10 mouse cellular contexts compared by ENCODE assay signal in genomic region chr14:55780736-55781135, GRCm38 (mm10). TPM values are rescaled to one million over a fixed set of nuclear protein-coding genes. Genes with fewer than 3 reads are reported as not detected.
DNase-seq lines count a peak whose midpoint lies in the region; ATAC-seq lines count a peak whose summit lies in the region.
"Had no signal": no experiment of that assay in that cellular context is flagged by ENCODE, and none has a peak within 500 bp of the region (broad histone marks: within the 10 kb centered on the region; RNA-seq: fewer than 3 reads in every experiment).

No protein-coding gene starts in this region.

- no peaks in the 10 kb centered on the region for H3K36me3 ChIP-seq in hindbrain, embryonic 14.5 days (replicated peaks; ENCODE audit: control insufficient read depth, insufficient read depth)
- no peaks in the 10 kb centered on the region for H3K36me3 ChIP-seq in hindbrain, embryonic 12.5 days
- H3K36me3 ChIP-seq in neural tube, embryonic 12.5 days = no peaks in the 10 kb centered on the region
- no peaks in the 10 kb centered on the region for H3K36me3 ChIP-seq in neural tube, embryonic 13.5 days
- H3K36me3 ChIP-seq: intestine, embryonic 15.5 days; midbrain, embryonic 15.5 days had no signal

- peaks cover 45% of the 10 kb centered on the region for H3K27me3 ChIP-seq in hindbrain, embryonic 14.5 days (ENCODE audit: control insufficient read depth, insufficient read depth, low read length)
- H3K27me3 ChIP-seq in hindbrain, embryonic 12.5 days = peaks cover 49% of the 10 kb centered on the region
- peaks cover 46% of the 10 kb centered on the region for H3K27me3 ChIP-seq in neural tube, embryonic 12.5 days (replicated peaks)
- H3K27me3 ChIP-seq in neural tube, embryonic 13.5 days = peaks cover 44% of the 10 kb centered on the region

- peak; percentile 1 to 6 for DNase-seq in adrenal gland, postnatal 4 days (ENCODE audit: low spot score in 2 of 2)
- no peak for DNase-seq in adrenal gland, adult 2 months
- no peak for DNase-seq in hindbrain, embryonic 14.5 days (ENCODE audit: low spot score)
- no peak for DNase-seq in neural tube, embryonic 10.5 days (ENCODE audit: extremely low spot score, low spot score)
- DNase-seq in right cerebral cortex, postnatal 36 days (ENCODE audit: low spot score in 2 of 2) = no peak

- H3K4me2 ChIP-seq in hindbrain, embryonic 14.5 days (replicated peaks) = 0 out of 2 replicates have a peak overlapping the region, but pooled peaks have one; percentile 36
- no peak overlapping the region for H3K4me2 ChIP-seq in hindbrain, embryonic 12.5 days (replicated peaks)
- no peak overlapping the region for H3K4me2 ChIP-seq in neural tube, embryonic 12.5 days (replicated peaks)
- H3K4me2 ChIP-seq in neural tube, embryonic 13.5 days = no peak overlapping the region

- no peak overlapping the region for H3K4me3 ChIP-seq in hindbrain, embryonic 14.5 days (replicated peaks; ENCODE audit: low read length)
- H3K4me3 ChIP-seq in hindbrain, embryonic 12.5 days = no peak overlapping the region
- no peak overlapping the region for H3K4me3 ChIP-seq in neural tube, embryonic 12.5 days
- no peak overlapping the region for H3K4me3 ChIP-seq in neural tube, embryonic 13.5 days
- H3K4me3 ChIP-seq: intestine, embryonic 15.5 days had no signal

- WGBS in hindbrain, embryonic 14.5 days = 85% methylated on average over 11 of the region's 11 CpGs
- WGBS in hindbrain, embryonic 12.5 days = 83% methylated on average over 11 of the region's 11 CpGs
- WGBS in neural tube, embryonic 12.5 days = 86% methylated on average over 11 of the region's 11 CpGs
- whole genome bisulfite sequencing in neural tube, embryonic 13.5 days = 85% methylated on average over 11 of the region's 11 CpGs

- ATAC-seq in hindbrain, embryonic 14.5 days (ENCODE audit: low FRiP score) = 0 out of 2 replicates have a peak, but pooled peaks have one; percentile 4
- ATAC-seq in hindbrain, embryonic 12.5 days (ENCODE audit: low FRiP score) = no peak
- ATAC-seq in neural tube, embryonic 12.5 days (ENCODE audit: low FRiP score, low read depth) = 0 out of 2 replicates have a peak, but pooled peaks have one; percentile 6
- ATAC-seq in neural tube, embryonic 13.5 days (ENCODE audit: low read depth) = peak; percentile 38

- peaks cover 4% of the 10 kb centered on the region; the same call in 1 of the 2 replicates for H3K4me1 ChIP-seq in hindbrain, embryonic 14.5 days (replicated peaks; ENCODE audit: control insufficient read depth, insufficient read depth, low read length)
- H3K4me1 ChIP-seq in hindbrain, embryonic 12.5 days = peaks cover 12% of the 10 kb centered on the region
- H3K4me1 ChIP-seq in neural tube, embryonic 12.5 days = 0 out of 2 replicates have a peak, but pooled peaks cover 3% of the 10 kb centered on the region
- H3K4me1 ChIP-seq in neural tube, embryonic 13.5 days (replicated peaks) = peaks cover 15% of the 10 kb centered on the region

- H3K27ac ChIP-seq in hindbrain, embryonic 14.5 days = no peak overlapping the region
- H3K27ac ChIP-seq in hindbrain, embryonic 12.5 days = no peak overlapping the region
- no peak overlapping the region for H3K27ac ChIP-seq in neural tube, embryonic 12.5 days
- H3K27ac ChIP-seq in neural tube, embryonic 13.5 days (replicated peaks) = no peak overlapping the region
- H3K27ac ChIP-seq: intestine, embryonic 15.5 days; midbrain, embryonic 15.5 days had no signal

- H3K9me3 ChIP-seq in hindbrain, embryonic 14.5 days (ENCODE audit: control insufficient read depth, low read length) = no peaks in the 10 kb centered on the region
- no peaks in the 10 kb centered on the region for H3K9me3 ChIP-seq in hindbrain, embryonic 12.5 days (replicated peaks)
- H3K9me3 ChIP-seq in neural tube, embryonic 12.5 days = no peaks in the 10 kb centered on the region
- H3K9me3 ChIP-seq in neural tube, embryonic 13.5 days = no peaks in the 10 kb centered on the region
- H3K9me3 ChIP-seq: intestine, embryonic 15.5 days; midbrain, embryonic 15.5 days had no signal

- no peak overlapping the region for H3K9ac ChIP-seq in hindbrain, embryonic 14.5 days
- H3K9ac ChIP-seq in hindbrain, embryonic 12.5 days = no peak overlapping the region
- H3K9ac ChIP-seq in neural tube, embryonic 12.5 days = no peak overlapping the region
- H3K9ac ChIP-seq in neural tube, embryonic 13.5 days = no peak overlapping the region
- H3K9ac ChIP-seq: intestine, embryonic 15.5 days; midbrain, embryonic 15.5 days had no signal

RNA-seq across cellular contexts. Expression of gene Adcy4, which starts 3.2 kb away (rescaled TPM):
- 10 to 100 TPM; 10.4 to 10.9 TPM for total RNA-seq in adrenal gland, postnatal 4 days (2021)
- total RNA-seq in adrenal gland, adult 2 months (2021) = 10 to 100 TPM in 1 of 2 experiments, 1 to 10 TPM in 1; 9.8 to 12.5 TPM
- 17.1 and 21.0 TPM in 2 replicates for polyA plus RNA-seq in adrenal gland, adult 2 months (2012; rRNA removed)
- 5.0 and 5.8 TPM in 2 replicates for polyA plus RNA-seq in hindbrain, embryonic 14.5 days (2014; fragmentation: Nextera tagmentation; extraction: Ambion mirVana)
- polyA plus RNA-seq in hindbrain, embryonic 12.5 days (2016; fragmentation: Nextera tagmentation; extraction: Ambion mirVana) = 15.7 and 19.5 TPM in 2 replicates
- 9.2 and 10.1 TPM in 2 replicates for polyA plus RNA-seq in neural tube, embryonic 12.5 days (2016; fragmentation: Nextera tagmentation; extraction: Ambion mirVana)
- 4.4 and 5.7 TPM in 2 replicates for polyA plus RNA-seq in neural tube, embryonic 13.5 days (2015; fragmentation: Nextera tagmentation; extraction: Ambion mirVana)

RNA-seq across cellular contexts. Expression of gene Ripk3, which starts 7.9 kb away (rescaled TPM):
- total RNA-seq in adrenal gland, postnatal 4 days (2021) = 10 to 100 TPM in 1 of 2 experiments, 1 to 10 TPM in 1; 8.4 to 12.2 TPM
- total RNA-seq in adrenal gland, adult 2 months (2021) = 1 to 10 TPM; 3.3 to 3.7 TPM
- 6.2 and 6.4 TPM in 2 replicates for polyA plus RNA-seq in adrenal gland, adult 2 months (2012; rRNA removed)
- polyA plus RNA-seq in hindbrain, embryonic 14.5 days (2014; fragmentation: Nextera tagmentation; extraction: Ambion mirVana) = 1.8 and 2.9 TPM in 2 replicates
- polyA plus RNA-seq in hindbrain, embryonic 12.5 days (2016; fragmentation: Nextera tagmentation; extraction: Ambion mirVana) = 10.8 and 13.5 TPM in 2 replicates
- 7.9 and 8.7 TPM in 2 replicates for polyA plus RNA-seq in neural tube, embryonic 12.5 days (2016; fragmentation: Nextera tagmentation; extraction: Ambion mirVana)
- polyA plus RNA-seq in neural tube, embryonic 13.5 days (2015; fragmentation: Nextera tagmentation; extraction: Ambion mirVana) = 4.3 and 4.7 TPM in 2 replicates

RNA-seq across cellular contexts. Expression of gene Ltb4r1, which starts 15.0 kb away (rescaled TPM):
- 1 to 10 TPM; 1.3 to 2.9 TPM for total RNA-seq in adrenal gland, postnatal 4 days (2021)
- total RNA-seq in adrenal gland, adult 2 months (2021) = under 1 TPM in 1 of 2 experiments, not detected in 1; 0.76 TPM
- 1.4 and 1.7 TPM in 2 replicates for polyA plus RNA-seq in adrenal gland, adult 2 months (2012; rRNA removed)
- polyA plus RNA-seq in hindbrain, embryonic 14.5 days (2014; fragmentation: Nextera tagmentation; extraction: Ambion mirVana) = 0.20 TPM in 1 of 2 replicates, not detected in the other
- polyA plus RNA-seq in hindbrain, embryonic 12.5 days (2016; fragmentation: Nextera tagmentation; extraction: Ambion mirVana) = 0.72 TPM in 1 of 2 replicates, not detected in the other
- 0.23 and 0.37 TPM in 2 replicates for polyA plus RNA-seq in neural tube, embryonic 12.5 days (2016; fragmentation: Nextera tagmentation; extraction: Ambion mirVana)
- 0.21 and 0.28 TPM in 2 replicates for polyA plus RNA-seq in neural tube, embryonic 13.5 days (2015; fragmentation: Nextera tagmentation; extraction: Ambion mirVana)

RNA-seq across cellular contexts. Expression of gene Ltb4r2, which starts 19.5 kb away (rescaled TPM):
- under 1 TPM; 0.17 to 0.34 TPM for total RNA-seq in adrenal gland, postnatal 4 days (2021)
- under 1 TPM in 1 of 2 experiments, not detected in 1; 0.14 TPM for total RNA-seq in adrenal gland, adult 2 months (2021)
- polyA plus RNA-seq in adrenal gland, adult 2 months (2012; rRNA removed) = 0.39 TPM in 1 of 2 replicates, not detected in the other
- 0.36 and 0.70 TPM in 2 replicates for polyA plus RNA-seq in hindbrain, embryonic 14.5 days (2014; fragmentation: Nextera tagmentation; extraction: Ambion mirVana)
- polyA plus RNA-seq in hindbrain, embryonic 12.5 days (2016; fragmentation: Nextera tagmentation; extraction: Ambion mirVana) = 0.36 and 0.57 TPM in 2 replicates
- 0.37 and 0.52 TPM in 2 replicates for polyA plus RNA-seq in neural tube, embryonic 12.5 days (2016; fragmentation: Nextera tagmentation; extraction: Ambion mirVana)
- 0.29 and 0.33 TPM in 2 replicates for polyA plus RNA-seq in neural tube, embryonic 13.5 days (2015; fragmentation: Nextera tagmentation; extraction: Ambion mirVana)

RNA-seq across cellular contexts. Expression of gene Cideb, which starts 22.5 kb away (rescaled TPM):
- total RNA-seq in adrenal gland, postnatal 4 days (2021) = 10 to 100 TPM in 1 of 2 experiments, 1 to 10 TPM in 1; 4.6 to 12.0 TPM
- 1 to 10 TPM; 1.2 to 1.7 TPM for total RNA-seq in adrenal gland, adult 2 months (2021)
- polyA plus RNA-seq in adrenal gland, adult 2 months (2012; rRNA removed) = 0.70 and 0.74 TPM in 2 replicates
- polyA plus RNA-seq in hindbrain, embryonic 14.5 days (2014; fragmentation: Nextera tagmentation; extraction: Ambion mirVana) = not detected in 2 replicates
- 0.36 and 0.56 TPM in 2 replicates for polyA plus RNA-seq in hindbrain, embryonic 12.5 days (2016; fragmentation: Nextera tagmentation; extraction: Ambion mirVana)
- 0.30 TPM in 1 of 2 replicates, not detected in the other for polyA plus RNA-seq in neural tube, embryonic 12.5 days (2016; fragmentation: Nextera tagmentation; extraction: Ambion mirVana)
- polyA plus RNA-seq in neural tube, embryonic 13.5 days (2015; fragmentation: Nextera tagmentation; extraction: Ambion mirVana) = 0.24 TPM in 1 of 2 replicates, not detected in the other

Comparison
In these comparisons a context has a peak if more than half of its experiments do, and no peak if none do; other contexts are left out.
1. DNase-seq: peak in adrenal gland, postnatal 4 days (2 of 2); none in adrenal gland, adult 2 months (single experiment), hindbrain, embryonic 14.5 days (single experiment), neural tube, embryonic 10.5 days (single experiment) and right cerebral cortex, postnatal 36 days (0 of 2).